Mouse (Mus musculus): ENCODE data around the gene Tmem136.
A peak's percentile ranks its signal among the peaks of the same experiment; 100 is the strongest.

DNA sequence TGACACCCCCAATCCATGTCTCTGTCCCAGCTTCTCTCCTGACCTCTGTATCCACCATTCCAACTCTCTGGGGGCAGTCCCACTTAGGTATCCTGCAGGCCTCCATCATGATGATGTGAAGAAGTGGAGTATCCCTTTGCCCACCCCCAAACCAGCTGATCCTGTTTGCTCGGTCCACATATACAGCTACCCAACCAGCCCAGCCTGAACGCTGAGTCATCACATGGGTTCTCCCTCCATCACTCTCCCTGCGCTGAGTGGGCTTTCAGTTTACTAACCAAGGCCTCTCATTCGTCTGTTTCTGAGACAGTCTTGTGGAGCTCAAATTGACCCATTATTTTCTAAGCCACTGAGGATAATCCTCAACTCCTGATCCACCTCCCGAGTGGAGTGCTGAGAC is 15.6 kb upstream of the Tmem136 start:
- TF ChIP-seq MAFK (IDR thresholded peaks at IDR 0.05; ENCODE audit: insufficient read depth, low read depth, low read length), result peak; percentile 73; the same call in 1 of the 2 replicates
- TF ChIP-seq HCFC1 (IDR thresholded peaks at IDR 0.05; ENCODE audit: borderline replicate concordance, insufficient read depth, low read length), result no peak

All from ES-E14 (cell line).